Mouse (Mus musculus) heart, postnatal 4 days (tissue): ENCODE measurements at regions not wholly inside any gene's neighbourhood (a gene's known extent, or its start where the extent isn't known, plus 50 kb on each side); places are given as distances from the start of the nearest gene placed in this dataset.
A peak's percentile ranks its signal among the peaks of the same experiment; 100 is the strongest.

Source experiments
- DNase-seq: peaks from one replicate; pipeline ENCODE4 v3.0.0; 2021

DNA sequence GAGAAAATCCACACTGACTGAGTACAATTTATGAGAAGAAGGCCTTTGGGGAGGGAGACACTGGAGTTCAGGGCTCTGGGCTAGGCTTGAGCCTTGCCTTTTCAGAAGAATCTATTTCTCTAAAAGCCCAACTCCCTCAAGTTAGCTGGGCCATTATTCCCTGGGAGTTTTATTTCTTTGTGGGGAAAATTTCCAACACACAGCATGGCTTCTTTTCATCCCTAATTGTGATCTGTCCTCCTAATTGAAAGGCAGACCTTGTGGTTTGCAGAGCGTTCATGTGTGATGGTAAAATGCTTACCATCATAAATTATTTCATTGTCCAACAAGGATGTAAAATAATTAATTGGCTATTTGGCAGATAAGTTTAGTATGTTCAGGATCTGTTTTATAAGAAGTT is 204.1 kb downstream of the Tgfb2 start:
- no peak for DNase-seq

DNA sequence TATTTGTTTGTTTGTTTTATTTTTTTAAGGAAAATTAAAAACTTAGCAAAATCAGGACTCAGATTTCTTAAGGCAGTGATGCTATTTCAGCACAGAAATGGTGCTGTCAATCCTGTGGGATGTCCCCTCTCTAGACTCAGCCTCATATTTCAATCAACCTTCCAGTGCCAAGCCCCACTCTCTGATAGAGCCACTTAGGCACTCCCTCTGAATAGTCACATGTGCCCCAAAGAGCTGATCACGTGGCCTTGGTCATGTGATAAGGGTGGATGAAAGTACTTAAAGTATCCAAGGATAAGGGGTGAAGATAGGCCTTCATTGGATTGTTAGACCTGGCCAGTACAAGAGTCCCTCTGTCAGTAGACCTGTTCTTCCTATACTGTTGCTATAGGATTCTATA is 207.9 kb downstream of the Tgfb2 start:
- DNase-seq: no peak

DNA sequence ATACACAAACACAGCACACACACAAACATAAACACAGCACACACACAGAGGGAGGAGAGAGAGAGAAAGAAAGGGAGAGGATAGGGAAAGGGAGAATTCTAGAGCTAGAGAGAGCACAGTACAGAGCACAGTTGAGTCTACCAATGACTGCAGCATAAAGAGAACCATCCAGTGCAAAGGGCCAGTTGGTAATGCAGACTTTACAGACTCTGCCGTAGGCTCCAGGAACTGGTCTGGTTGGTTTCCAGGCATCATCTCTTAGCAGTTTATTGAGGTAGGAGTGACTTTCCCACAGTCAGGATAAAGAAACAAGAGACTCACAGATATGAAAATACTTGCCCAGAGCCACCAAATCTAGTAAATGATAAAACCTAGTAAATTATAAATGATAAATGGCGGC is 208.5 kb downstream of the Tgfb2 start:
- DNase-seq: no peak

DNA sequence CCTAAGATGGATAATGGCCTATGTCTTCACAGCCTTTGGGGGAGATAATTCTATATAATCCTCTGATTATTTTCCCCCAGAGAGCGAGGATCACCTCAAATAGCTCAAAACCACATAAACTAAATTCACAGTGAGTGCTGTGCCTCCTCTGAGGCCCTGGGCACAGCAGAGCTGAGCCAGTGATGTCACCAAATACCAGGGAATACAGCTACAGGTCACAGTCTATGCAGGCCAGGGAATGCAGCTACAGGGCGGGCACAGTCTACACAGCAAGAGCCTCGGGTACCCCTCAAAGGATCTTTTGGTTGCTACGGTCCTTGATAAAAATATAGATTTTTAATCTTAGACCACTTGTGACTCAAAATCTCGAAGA is 211.4 kb downstream of the Tgfb2 start:
- no peak for DNase-seq

DNA sequence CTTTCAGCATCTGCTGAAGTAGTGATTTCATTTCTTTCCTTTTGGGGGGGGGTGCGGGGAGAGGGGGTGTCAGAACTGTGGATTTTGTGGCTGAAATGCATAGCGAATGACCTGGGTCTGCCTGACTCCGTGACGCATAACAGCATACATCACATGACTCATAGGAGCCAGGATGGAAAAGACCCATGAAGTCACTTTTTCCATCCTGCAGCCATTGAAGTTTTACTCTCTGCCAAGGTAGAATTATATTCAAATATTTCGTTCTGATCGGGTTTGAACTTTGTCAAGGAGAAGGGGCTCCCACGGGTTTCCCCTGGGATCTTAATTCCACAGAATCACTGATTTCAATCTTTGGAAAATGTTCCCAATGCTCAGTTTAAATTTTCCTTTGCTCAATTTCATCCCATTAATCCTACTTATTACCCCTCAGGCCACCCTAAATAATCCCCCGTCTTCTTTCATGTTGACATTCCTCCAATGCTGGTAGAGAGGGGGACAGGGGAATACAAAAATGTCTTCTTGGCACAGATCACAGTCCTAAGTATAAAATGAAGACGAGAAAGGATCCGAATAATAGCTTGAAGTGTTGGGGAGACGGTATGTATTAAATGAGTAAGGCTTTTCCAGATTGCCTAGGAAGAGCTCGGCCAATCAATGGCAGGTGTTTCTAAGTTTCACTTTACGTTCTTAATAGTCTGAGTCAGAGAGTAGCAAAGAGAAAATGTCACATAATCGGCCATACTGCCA is 212.0 kb downstream of the Tgfb2 start:
- no peak for DNase-seq

DNA sequence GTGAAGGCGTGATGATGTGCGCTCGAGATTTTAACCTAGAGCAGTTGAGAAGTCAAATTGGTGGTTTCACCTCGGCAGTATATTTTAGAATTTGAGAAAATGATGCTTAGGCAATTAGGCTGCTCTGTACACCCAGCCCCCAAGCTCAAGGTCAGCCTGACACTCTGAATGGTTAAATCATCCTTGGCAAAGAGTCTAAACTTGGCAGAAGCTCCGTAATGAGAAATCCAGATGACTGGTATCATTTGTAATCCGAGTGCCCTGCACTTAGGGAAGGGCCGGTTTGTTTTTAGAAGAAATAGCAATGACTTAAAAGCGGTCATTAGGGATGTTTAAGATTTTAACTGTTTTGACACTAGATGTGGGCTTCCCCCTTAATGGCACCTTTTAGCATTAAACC is 223.6 kb downstream of the Tgfb2 start:
- DNase-seq: peak; percentile 32

DNA sequence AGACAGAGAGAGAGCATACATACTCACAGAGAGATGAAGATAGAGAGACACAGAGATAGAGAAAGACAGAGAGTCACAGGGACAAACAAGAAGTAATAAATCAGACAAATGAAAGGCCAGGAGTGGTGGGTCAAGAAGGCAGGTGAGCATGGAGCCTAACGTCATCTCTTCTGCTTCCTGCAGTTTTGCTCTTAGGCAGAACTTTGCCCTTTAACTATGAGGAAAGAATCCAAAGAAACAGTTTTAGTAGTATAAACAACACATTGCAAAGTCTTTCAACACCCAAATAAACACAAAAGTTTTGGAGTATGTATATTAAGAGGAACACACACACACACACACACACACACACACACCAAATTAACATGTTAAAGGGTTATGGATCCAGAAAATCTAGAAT is 225.8 kb downstream of the Tgfb2 start:
- DNase-seq: no peak

DNA sequence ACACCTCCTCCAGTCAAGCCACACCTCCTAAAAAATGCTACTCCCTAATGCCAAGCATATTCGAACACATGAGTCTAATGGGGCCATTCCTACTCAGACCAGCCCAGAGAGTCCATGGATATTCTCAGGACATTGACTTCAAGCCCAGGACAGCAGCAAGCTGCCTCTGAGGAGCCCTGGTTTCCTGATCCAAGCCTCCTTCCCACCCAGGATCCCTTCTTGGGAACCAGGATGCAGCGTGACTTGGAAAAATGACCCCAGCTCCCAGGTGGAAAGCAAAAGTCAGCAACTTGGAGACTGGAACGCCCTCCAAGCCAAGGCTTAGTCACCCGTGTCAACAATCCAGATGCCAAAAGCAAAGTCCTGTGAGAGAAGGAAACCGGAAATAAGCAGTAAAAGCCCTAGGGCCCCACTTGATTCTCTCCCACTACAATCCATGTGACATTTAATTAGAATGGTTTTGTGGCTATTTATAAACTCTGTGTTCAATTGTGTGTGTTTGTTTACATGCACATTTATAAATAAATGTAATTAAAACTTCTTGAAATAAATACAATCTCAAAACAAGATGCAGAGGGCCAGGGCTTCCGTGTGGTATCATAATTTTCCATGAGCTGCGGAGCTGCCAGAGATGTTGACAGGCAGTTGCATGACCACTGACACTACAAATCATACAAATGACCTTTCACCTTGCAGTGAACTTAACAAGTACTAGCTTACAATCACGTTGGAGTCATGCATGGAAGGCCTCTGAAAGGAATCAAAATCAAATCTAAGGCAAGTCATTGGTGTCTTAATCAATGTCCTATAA is 227.2 kb downstream of the Tgfb2 start:
- peak; percentile 51 for DNase-seq

DNA sequence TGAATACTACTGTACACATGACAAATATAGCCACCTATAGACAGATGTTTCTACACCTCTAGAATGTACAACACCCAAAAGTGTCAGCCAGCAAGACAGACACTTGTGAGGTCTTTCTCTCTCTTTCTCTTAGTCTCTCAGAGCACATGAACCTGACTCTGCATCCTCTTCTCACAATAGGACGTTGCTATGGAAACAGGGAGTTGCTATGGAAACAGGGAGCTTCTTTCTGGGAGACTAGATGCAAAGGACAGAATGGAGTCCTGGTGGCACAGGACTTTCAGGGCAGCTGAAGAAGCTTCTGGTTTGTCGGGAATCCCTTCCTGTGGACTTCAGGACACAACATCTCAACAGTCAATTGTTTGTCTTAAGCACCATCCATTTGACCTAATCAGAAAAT is 230.9 kb downstream of the Tgfb2 start:
- DNase-seq: no peak

DNA sequence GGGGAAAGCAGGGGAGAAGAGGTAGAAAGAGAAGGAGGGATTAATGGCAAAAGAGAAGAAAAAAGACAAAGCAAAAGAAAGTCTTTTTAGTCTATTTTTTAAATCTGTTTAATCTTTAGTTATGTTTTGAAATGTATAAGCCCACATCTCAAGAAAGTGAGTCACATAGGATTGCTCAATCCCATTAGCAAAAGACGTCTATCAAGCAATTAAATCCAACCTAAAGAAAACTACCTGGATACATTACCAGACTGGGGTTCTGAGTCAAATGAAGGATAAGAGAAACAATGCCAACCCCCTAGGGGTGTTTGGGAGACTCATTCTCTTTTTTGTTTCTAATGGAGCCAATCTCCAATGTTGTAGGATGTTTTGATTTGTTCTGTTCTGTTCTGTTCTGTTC is 231.4 kb downstream of the Tgfb2 start:
- no peak for DNase-seq

DNA sequence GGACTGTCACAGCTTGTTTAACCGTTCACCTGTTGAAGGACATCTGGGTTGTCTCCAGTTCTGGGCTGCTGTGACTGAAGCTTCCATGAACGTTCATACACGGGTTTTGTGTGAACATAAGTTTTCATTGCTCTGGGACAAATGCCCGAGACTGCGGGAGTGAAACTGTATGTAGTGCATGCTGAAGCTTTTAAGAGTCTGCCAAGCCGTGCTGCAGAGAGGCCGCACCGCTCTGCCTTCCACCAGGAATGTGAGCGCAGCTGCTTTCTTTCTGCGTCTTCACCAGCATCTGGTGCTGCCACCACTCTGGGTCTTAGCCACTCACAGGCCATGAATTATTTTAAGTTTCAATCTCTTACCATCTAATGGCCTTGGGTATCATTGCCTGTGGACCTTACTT is 232.8 kb downstream of the Tgfb2 start:
- no peak for DNase-seq

DNA sequence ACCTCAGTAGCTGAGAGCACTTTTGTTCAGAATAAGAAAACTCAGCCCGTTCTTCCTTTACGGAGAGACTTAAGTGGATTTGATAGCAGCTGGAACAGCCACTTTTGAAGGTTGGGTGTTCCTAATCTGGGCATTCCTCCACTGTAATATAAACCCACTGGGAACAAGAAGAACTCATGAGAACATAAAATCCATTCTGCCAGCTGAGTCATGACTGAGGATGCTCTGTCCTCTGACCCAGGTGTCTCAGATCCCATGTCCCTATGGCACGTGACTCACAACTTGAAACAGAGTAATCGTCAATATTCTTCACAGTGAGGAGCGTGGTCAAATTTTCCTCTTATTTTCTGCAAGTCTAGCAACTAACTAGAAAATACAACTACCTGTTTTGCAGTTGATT is 240.3 kb downstream of the Tgfb2 start:
- no peak for DNase-seq

DNA sequence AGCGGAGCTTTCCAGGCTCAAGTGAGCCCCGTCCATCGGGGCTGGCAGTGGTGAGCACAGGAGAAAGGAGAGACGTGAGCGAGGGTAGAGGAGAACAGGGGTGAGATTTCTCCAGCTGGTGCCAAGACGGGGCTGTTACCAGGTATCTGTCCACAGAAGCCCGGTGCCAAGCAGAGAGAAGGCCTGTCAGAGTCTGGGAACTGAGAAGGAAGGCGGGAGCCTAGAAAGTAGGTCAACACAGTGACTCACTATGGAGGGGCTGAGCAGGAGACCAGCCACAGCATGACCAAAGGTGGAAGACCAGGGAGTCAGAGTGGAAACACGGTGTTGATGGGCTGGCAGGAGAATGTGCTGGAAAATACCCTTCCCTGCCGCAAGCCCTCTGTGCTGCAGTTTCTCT is 245.0 kb downstream of the Tgfb2 start:
- peak; percentile 56 for DNase-seq

DNA sequence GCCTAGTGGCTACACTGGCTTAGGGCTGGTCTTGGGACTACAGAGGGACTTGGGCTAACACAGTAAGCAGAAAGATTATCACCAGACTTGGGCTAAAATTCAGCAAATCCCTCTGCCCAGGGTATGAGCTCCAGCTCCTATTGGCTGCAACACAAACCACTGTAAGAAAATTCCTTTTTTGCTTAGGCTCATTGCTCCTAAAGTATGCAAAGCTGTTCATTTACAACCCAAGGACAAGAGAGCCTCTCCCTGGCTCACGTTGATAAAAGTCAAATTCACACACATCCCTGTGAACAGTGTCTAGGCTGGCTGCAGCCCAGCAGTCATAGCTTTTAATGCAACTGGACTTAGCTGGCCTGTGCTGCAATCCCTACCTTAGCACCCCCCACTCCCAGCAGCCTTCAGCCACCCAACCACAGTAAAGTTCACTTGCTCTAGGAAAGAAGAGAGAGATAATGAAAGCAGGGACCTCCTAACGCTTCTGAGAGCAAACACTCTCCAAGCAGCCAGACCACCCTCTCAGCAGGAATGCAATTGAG is 247.6 kb downstream of the Tgfb2 start:
- no peak for DNase-seq

DNA sequence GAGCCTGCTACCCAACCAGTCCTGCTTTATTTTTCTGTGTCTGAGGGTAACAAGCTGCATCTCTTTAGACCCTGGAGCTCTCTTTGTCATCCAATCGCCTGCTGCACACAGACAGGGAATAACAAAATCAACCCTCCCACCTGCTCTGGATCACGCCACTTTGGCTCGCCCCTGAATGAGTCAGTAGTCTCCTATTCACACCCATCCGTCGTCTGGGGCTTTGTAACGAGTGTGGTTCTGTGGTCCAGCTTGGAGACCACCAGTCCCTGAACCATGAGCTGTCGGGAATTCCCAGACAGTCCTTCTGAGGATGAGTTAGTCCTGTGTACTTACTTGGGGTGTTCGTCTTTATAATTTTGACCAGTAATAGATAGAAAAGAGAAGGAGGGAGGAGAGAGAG is 248.7 kb downstream of the Tgfb2 start:
- no peak for DNase-seq

DNA sequence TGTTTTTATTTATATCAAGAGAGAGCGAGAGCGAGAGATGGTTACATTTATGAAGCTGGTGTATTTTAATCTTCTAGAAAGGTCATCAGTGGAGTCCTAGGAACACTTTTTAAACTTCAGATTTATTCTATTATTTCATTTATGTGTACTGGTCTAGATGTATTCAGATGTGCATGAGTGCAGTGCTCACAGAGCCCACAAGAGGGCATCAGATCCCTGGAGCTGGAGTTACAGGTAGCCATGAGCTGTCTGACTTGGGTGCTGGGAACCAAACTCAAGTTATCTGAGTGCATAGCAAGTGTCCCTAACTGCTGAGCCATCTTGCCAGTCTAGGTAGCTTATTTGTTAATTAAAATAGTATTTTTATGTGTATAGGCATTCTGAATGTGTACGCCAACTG is 249.7 kb downstream of the Tgfb2 start:
- peak; percentile 41 for DNase-seq

DNA sequence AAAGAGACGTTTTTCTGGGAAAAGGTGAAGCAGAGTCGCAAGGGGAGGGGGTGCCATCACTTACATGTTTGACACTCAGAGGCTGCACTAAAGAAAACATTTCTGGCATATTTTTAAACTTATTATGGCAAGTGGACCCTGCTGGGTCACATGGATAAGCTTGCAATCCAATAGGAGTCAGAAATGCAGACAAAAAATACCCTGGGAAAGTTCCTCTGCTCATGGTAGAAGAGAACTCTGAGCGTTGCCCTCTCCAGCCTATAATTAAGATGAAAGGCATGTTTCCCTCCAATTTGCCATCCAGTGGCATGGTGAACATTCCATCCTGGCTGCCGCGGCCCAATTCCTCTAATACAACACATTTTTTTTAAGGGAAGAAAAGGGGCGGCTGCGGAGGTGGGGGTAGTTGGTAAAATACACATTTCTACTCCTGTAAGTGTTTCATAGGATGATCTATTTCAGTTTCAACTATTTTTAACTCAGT is 250.6 kb downstream of the Tgfb2 start:
- DNase-seq: no peak

DNA sequence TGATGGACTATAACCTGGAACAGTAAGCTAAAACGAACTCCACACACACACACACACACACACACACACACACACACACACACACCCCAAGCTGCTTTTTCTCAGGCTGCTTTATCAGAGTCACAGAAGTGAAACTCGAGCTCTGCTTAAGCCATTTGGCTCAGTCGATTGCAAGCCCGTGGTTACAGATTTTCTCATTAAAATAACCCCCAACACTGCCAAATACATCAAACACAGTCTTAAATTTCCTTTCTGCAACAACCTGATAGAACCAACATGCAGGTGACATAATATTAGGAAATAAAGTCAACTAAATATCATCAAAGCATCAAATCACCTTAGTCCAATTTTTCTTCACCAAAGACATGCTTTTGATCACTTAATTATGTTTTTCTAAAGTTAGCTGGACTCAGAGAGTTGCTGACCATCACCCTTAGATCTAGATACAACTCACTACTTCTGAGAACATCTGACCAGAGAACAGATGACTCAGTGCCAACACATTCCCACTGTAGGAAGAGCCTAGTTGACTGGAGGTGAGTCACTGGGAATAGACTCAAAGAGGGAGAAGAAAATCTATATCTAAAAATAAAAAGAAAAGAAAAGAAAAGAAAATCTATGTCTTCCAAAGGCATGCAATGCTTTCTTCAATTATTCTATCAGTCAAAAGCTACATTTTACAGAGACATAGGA is 251.2 kb downstream of the Tgfb2 start:
- no peak for DNase-seq

DNA sequence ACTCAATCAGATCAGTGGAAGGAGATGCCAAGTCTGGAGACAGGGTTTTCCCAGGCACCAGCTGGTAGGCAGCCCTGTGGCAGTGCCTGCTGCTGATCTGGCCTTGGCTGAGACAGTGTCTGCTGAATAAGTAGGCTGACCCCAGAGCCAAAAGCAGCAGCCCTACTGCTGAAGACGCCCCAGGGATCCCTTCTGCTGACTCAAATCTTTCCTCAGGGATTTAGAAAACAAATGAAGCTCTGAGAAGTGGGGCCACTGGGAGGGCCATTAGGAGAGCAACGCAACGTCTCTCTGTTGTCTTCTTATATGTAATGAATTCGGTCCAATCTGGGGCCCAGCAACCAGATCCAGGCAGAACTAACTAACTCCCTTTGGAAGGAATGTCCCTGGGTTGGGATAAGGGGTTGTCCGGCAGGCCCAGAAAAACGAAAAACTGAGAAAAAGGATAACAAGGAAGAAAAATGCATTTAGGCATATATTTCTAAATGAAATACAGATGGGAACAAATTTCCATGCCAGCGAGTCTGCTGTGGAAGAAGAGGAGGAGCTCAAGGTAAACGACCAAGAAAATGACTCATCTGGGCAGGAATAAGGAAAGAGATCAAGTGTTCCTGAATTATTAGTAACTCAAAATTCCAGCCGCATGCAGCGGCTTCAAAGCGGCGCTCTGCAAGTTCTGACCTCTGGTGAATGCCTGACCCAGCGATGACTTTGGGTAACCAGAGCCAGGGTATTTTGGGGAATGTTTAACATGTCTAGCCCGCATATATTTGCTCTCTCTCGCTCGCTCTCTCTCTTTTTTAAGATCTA is 256.7 kb downstream of the Tgfb2 start:
- peak; percentile 15 for DNase-seq

DNA sequence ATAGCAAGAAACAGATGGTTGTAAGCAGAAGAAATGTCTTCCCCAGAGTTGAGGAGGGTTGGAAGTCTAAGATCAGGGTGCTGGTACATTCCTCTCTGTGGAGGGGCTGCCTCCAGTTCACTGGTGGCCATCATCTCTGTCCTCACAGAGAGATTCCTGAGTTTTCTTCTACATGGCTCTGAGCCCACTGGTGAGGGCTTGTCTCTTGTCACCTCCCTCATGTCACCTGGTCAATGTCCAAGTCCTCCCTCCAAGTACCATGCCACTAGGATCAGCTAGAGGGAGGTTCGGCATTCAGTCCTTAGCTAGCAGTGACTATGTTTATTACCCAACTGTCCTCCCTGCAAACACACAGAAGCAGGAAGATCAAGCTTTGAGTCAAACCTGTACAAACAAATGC is 258.3 kb downstream of the Tgfb2 start:
- no peak for DNase-seq

DNA sequence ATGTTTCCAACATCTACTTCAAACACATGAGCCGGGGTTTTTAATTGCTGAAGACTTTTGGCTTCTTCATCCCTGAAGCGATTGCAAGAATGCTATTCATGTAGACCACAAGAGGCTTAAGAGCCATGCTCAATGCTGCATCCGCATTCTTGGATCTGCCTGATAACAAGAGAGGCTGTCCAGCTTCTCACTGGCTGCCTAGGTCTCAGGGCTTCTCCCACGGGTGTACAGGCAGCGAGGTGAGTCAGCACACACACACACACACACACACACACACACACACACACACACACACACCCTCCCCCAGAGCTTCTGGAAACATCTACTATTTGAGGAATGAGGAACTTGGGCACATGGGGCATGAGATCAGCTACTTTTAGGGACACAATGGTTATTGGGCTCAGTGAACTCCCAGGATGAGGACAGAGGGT is 261.1 kb downstream of the Tgfb2 start:
- DNase-seq: peak; percentile 31

DNA sequence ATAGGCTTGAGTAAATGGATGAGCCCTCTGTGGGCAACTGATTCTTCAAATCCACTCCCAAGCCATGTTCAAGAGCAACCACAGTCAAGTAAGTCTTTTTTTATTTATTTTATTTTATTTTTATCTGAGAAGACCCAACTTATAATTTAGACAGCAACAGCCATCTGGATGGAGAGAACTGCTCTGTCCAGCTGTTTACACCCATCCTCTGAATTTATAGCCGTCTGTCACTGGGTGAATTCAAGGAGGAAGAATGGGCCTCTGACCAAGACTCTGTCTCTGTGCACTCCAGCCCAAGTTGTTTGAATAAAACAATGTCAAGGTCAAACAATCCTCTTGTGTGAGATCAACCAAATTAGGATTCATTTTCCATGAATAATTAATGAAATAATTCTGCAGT is 263.6 kb downstream of the Tgfb2 start:
- DNase-seq: no peak
